Mouse (Mus musculus) thymus, adult 2 months (tissue): Measurements from ENCODE around the gene Megf11.

Experiments used
- CTCF ChIP-seq: fragments of 200-500 bp; IDR thresholded peaks from 2 replicates; pipeline ENCODE4 v1.5.1; 2012; ENCODE audit warnings: mild to moderate bottlenecking, control low read depth, low read length, moderate library complexity, borderline replicate concordance; ENCODE audit not compliant: control insufficient read depth, poor library complexity, insufficient read depth; ENCODE audit errors: extremely low read depth
- POLR2A ChIP-seq: fragments of 200-500 bp; IDR thresholded peaks from 2 replicates; pipeline ENCODE4 v1.6.1; 2012; ENCODE audit warnings: mild to moderate bottlenecking, low read length, control low read depth, moderate library complexity; ENCODE audit not compliant: control insufficient read depth, poor library complexity, insufficient read depth; ENCODE audit errors: extremely low read depth

DNA sequence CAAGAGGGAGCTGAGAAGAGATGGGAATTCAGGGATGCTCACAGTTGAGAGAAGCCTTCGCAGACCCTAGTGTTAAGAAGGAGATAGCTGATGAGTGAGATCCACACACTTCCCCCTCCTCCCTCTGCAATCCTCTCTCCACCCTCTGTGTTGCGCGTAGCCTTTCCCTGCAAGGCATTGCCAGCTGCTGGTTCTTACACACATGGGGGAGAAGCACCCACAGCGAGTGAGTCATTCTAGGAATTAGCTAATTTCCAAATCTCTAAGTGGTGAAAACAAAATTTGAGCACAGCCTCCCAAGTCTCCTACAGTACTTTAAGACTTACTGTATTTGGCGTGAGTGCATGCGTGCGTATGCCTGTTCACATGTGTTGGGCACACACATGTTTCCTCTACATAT lies 142.6 kb downstream of the Megf11 start:
- TF ChIP-seq CTCF = no peak
- TF ChIP-seq POLR2A = no peak
